Mouse (Mus musculus) bone marrow macrophage, adult 2 months (primary cell): ENCODE data around the gene Nav2. TPM values are rescaled to one million over a fixed set of nuclear protein-coding genes. Genes with fewer than 3 reads are reported as not detected.

Experiments
- H3K27ac ChIP-seq: 2 replicates; pipeline ENCODE4 v1.5.1; 2012; ENCODE audit warnings: low read depth, low read length; ENCODE audit not compliant: insufficient read depth
- H3K4me1 ChIP-seq: 2 replicates; pipeline ENCODE4 v1.6.1; 2012; ENCODE audit warnings: low read length; ENCODE audit not compliant: control insufficient read depth, insufficient read depth
- H3K4me3 ChIP-seq: 2 replicates; pipeline ENCODE4 v1.5.1; 2012; ENCODE audit warnings: mild to moderate bottlenecking, low read length, moderate library complexity; ENCODE audit not compliant: insufficient read depth
- CTCF ChIP-seq: IDR thresholded peaks from 2 replicates; pipeline ENCODE4 v1.5.1; 2012; ENCODE audit warnings: low read depth, mild to moderate bottlenecking, low read length, moderate library complexity
- POLR2A ChIP-seq: IDR thresholded peaks from 2 replicates; pipeline ENCODE4 v1.6.1; 2012; ENCODE audit warnings: mild to moderate bottlenecking, low read depth, low read length, borderline replicate concordance
- polyA plus RNA-seq: library from polyadenylated mRNA; stranded (reverse); fragments of >200 nt; gene quantifications from 2 replicates; pipeline ENCODE4 v1.2.4, GENCODE M21; 2012; ENCODE audit not compliant: missing spikeins, insufficient read depth, insufficient read length

Gene Nav2
- polyA plus RNA-seq, 1 experiment: 22.2 TPM

- H3K4me1 ChIP-seq: no peaks in the 10 kb centered on the region
- TF ChIP-seq POLR2A (no peak), CTCF (no peak)
- no peak overlapping the region for H3K27ac ChIP-seq
- H3K4me3 ChIP-seq: no peak overlapping the region
These were observed 507.2 kb downstream of the Nav2 start for GRCm38 (mm10) chr7:49415716-49416115.

DNA sequence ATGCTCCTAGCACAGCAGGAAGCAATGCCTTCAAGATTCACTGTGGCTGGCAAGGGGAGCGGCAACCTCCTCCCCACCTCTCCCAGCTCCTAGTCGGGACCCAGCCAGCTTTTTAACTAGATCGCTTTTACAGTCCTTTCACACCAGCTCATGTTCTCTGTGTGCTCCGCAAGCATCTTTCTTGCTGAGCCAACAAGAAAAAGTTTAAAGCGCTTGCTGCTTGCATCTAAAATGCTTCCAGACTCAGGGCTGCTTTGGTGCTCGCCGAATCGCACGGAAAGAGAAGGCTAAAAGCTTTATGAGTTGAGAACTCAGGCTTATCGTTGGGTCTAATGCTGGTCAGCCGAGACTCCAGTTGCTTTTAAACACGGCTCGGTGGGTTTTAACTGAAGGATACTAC lies 510.3 kb downstream of the Nav2 start:
- no peak for TF ChIP-seq CTCF
- no peak for TF ChIP-seq POLR2A
- no peaks in the 10 kb centered on the region for H3K4me1 ChIP-seq

DNA sequence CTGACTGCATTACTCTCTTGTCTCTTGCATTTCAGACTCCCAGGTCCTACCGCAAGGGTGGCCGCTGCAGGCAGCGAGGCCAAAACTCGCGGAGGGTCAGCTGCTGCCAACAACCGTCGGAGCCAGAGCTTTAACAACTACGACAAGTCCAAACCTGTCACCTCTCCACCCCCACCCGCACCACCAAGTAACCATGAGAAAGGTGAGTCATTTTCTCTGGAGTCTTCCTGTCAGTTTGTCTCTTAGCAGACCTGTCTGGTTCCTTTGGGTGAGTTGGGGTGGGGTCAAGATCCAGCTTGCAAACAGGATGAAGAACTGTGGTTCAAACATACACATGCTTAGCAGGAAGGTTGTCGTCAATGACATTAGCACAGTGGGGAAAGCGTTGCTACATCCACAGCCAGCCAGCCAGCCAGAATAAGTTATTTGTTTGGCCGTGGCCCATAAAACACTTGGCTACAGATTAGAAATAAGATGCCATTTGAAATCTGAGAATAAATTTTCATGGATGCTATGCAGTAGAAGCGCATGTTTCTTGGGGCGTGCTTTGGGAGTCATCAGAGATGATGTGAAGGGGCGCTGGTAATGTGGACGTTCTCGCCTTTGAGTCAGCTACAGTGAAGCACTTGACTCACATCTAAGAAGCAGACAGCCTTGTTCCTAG lies 511.8 kb downstream of the Nav2 start:
- no peak for TF ChIP-seq POLR2A
- TF ChIP-seq CTCF: no peak
- H3K4me3 ChIP-seq: no peak overlapping the region
- no peaks in the 10 kb centered on the region for H3K4me1 ChIP-seq
- H3K27ac ChIP-seq: no peak overlapping the region

More for the DNA sequence above, 510.3 kb downstream of the Nav2 start:
- Histone ChIP-seq H3K27ac (no peak overlapping the region), H3K4me3 (no peak overlapping the region)

- Histone ChIP-seq H3K4me3 (no peak overlapping the region), H3K4me1 (no peaks in the 10 kb centered on the region), H3K27ac (no peak overlapping the region)
- no peak for TF ChIP-seq CTCF
- TF ChIP-seq POLR2A: no peak
These were observed 512.7 kb downstream of the Nav2 start for GRCm38 (mm10) chr7:49421261-49421660.

DNA sequence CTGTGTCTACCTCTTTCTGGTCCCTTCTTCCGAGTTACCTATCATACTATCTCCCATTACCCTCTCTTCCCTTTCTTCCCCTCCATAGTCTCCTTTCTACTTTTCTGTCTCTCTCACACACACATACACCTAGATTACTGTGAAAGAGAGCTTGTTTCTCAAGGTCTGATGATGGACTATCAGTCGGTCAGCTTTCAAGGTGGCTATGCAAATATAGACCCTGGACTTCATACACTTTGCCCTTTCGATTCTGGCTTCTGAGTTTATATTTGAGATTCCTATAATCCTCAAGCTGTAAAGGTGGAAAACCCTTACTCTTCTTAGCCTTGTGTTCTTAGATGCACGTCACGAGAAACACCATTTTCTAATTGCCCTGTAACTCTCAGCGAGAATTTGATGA lies 515.4 kb downstream of the Nav2 start:
- H3K4me1 ChIP-seq: peaks cover 2% of the 10 kb centered on the region
- H3K4me3 ChIP-seq: no peak overlapping the region
- TF ChIP-seq POLR2A (no peak), CTCF (no peak)
- H3K27ac ChIP-seq: no peak overlapping the region

DNA sequence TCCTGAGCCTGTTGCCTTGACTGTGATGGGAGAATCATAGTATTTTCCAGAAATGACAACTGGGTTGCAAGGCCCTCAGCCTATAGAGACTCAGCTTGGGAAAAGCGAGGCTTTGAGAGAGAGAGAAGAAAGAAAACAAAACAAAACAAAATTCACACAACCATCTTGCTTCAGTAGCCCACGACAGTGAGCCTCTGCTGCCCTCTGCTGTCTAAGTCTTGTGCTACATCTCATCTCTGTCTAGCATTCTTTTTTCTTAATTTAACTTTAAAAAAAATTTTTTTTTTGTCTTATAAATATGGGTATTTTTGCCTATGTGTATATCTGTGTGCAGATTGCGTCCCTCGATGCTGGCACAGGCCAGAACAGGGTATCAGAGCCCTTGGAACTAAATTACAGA lies 517.5 kb downstream of the Nav2 start:
- no peak overlapping the region for H3K27ac ChIP-seq
- TF ChIP-seq CTCF: no peak
- no peak for TF ChIP-seq POLR2A

DNA sequence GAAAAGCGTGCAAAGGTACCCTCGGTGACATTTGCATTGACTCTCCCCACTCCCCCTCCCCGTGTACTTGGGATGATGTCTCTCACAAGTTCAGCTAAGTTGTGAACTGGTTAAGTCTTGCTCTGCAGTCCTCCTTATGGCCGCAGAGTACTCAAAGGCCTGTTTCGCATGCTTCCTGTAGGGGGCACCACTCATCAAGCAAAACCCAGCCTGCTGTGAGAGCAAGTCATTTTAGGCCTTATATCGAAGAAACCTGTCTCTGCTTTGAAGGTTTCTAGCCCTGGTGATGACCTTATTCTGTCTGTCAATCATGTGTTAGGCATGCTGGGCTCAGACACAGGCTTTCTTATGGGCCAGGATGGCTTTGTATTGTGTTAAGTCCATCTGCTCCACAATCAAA lies 519.3 kb downstream of the Nav2 start:
- H3K27ac ChIP-seq: no peak overlapping the region
- peaks cover 10% of the 10 kb centered on the region for H3K4me1 ChIP-seq
- no peak overlapping the region for H3K4me3 ChIP-seq
- TF ChIP-seq CTCF: peak; percentile 49; the same call in 1 of the 2 replicates
- no peak for TF ChIP-seq POLR2A

More for the DNA sequence above, 517.5 kb downstream of the Nav2 start:
- H3K4me1 ChIP-seq: peaks cover 7% of the 10 kb centered on the region
- no peak overlapping the region for H3K4me3 ChIP-seq

DNA sequence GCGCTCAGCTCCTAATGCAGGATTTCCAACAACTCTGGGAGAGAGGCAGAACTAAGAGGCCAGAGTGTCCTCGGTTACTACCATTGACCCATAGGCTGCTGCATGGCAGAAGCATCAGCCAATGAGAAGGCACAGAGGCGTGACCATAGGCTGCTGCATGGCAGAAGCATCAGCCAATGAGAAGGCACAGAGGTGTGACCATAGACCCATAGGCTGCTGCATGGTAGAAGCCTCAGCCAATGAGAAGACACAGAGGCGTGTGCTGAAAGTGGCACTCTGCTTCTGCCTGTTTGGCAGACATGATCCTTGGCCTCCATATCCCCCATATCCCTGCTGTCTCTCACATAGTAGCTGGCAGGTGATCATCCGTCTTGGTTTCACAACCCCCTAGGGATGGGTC lies 520.4 kb downstream of the Nav2 start:
- H3K4me1 ChIP-seq: peaks cover 20% of the 10 kb centered on the region
- TF ChIP-seq CTCF (no peak), POLR2A (no peak)
- no peak overlapping the region for H3K27ac ChIP-seq
- H3K4me3 ChIP-seq: no peak overlapping the region

DNA sequence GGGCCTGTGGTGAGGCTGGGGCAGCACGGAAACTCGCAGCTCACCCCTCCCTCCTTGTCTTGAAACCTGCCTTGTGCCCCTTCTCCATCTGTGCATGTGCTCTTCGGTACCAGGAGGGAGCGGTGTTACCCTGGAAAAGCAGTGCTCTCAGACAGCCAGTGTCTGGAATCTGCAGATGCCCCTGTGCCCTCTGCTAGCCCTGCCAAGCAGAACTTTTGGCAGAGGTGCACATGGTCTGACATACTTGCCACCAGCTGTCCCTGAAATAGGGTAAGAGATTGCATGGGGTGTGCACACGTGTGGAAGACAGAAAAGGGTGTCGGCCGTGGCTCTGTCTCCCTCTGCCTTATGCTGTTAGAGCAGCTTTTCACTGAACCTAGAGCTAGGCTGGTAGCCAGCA lies 522.3 kb downstream of the Nav2 start:
- no peak overlapping the region for H3K4me3 ChIP-seq
- H3K27ac ChIP-seq: no peak overlapping the region
- H3K4me1 ChIP-seq: peaks cover 22% of the 10 kb centered on the region
- TF ChIP-seq CTCF: no peak

DNA sequence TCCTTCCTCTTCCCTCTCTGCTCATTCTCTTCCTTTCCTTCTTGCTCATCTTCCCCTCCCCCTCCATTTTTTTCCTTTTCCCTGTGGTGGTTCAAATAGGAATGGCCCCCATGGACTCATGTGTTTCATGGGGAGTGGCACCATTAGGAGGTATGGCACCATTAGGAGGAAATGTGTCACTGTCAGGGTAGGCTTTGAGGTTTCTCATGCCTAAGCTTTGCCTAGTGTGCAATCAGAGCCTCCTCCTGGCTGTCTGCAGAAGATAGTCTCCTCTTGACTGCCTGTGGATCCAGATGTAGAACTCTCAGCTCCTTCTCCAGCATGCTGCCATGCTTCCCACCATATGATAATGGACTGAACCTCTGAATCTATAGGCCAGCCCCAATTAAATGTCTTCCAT lies 525.4 kb downstream of the Nav2 start:
- Histone ChIP-seq H3K4me1 (peaks cover 20% of the 10 kb centered on the region), H3K27ac (no peak overlapping the region), H3K4me3 (no peak overlapping the region)
- TF ChIP-seq POLR2A: no peak
- no peak for TF ChIP-seq CTCF
